Mouse (Mus musculus): ENCODE results near the gene Rnf185.

- TF ChIP-seq POLR2A (IDR thresholded peaks at IDR 0.05; ENCODE audit: low read depth, low read length), result no peak
- TF ChIP-seq CTCF (IDR thresholded peaks at IDR 0.05; ENCODE audit: borderline replicate concordance, insufficient read depth, low read length), result no peak
Observed at GRCm38 (mm10) chr11:3454506-3454905, 2.3 kb upstream of the Rnf185 start.

Data from embryonic fibroblast, embryonic 13.5 days (primary cell).